Mouse (Mus musculus) kidney, postnatal 36 days (tissue): ENCODE measurements at regions not wholly inside any gene's neighbourhood (a gene's known extent, or its start where the extent isn't known, plus 50 kb on each side); places are given as distances from the start of the nearest gene placed in this dataset.

Experiments
- DNase-seq, 2 experiments: peaks; one replicate each; pipeline ENCODE4 v3.0.0; 2021 to 2022; ENCODE audit warnings: mixed read lengths in 2 of 2

DNA sequence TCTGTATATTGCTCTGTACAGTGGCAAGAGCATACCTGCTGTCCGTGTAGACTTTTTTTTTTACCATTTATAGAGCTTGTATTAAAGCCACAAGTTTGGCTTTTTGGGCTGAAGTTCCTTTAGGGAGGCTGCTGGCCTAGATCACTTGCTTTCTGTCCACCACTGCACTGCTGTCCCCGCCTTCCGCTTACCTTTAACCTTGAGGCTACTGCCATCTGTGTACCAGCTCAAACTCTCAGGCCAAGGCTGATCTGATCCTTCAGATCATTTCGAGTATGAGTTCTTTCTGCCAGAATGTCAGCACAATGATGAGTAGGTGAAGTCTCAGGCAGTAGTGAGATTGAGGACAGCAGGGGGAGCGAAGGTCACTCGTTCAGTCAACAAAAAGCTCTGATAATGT is 288.5 kb downstream of the Gm21865 start:
- peak; percentile 0 to 6 for DNase-seq
